Mouse (Mus musculus) cerebellum, postnatal 25 days (tissue): ENCODE results near the gene Col4a1.
A peak's percentile ranks its signal among the peaks of the same experiment; 100 is the strongest.

Experiments
- DNase-seq, 2 experiments: peaks; one replicate each; pipeline ENCODE4 v3.0.0; 2021; ENCODE audit warnings: mixed read lengths in 2 of 2

The Col4a1 gene

GRCm38 (mm10) chr8:11225577-11226434 is 86.8 kb downstream of the Col4a1 start:
- DNase-seq, result no peak

GRCm38 (mm10) chr8:11224178-11224577 is 88.4 kb downstream of the Col4a1 start:
- no peak for DNase-seq

- no peak for DNase-seq
Observed at GRCm38 (mm10) chr8:11221353-11221752, 91.3 kb downstream of the Col4a1 start.

GRCm38 (mm10) chr8:11219282-11219681 is 93.3 kb downstream of the Col4a1 start:
- DNase-seq, result no peak

- peak; percentile 27 to 69 for DNase-seq
Observed at GRCm38 (mm10) chr8:11215231-11215630, 97.4 kb downstream of the Col4a1 start.

GRCm38 (mm10) chr8:11206509-11206908 is 106.1 kb downstream of the Col4a1 start:
- no peak for DNase-seq

GRCm38 (mm10) chr8:11205532-11205931 is 107.1 kb downstream of the Col4a1 start:
- no peak for DNase-seq

GRCm38 (mm10) chr8:11203260-11204110 is 109.1 kb downstream of the Col4a1 start:
- no peak for DNase-seq

- DNase-seq, result peak; percentile 25 to 51
Observed at GRCm38 (mm10) chr8:11198650-11199049, 114.0 kb downstream of the Col4a1 start.

- DNase-seq, result no peak
Observed at GRCm38 (mm10) chr8:11197988-11198387, 114.6 kb downstream of the Col4a1 start.

GRCm38 (mm10) chr8:11197261-11197660 is 115.4 kb downstream of the Col4a1 start:
- no peak for DNase-seq

GRCm38 (mm10) chr8:11192719-11193324 is 119.8 kb downstream of the Col4a1 start:
- no peak for DNase-seq

- DNase-seq, result peak; percentile 81 to 86
Observed at GRCm38 (mm10) chr8:11187581-11188271, 124.9 kb downstream of the Col4a1 start.

GRCm38 (mm10) chr8:11186456-11186855 is 126.2 kb downstream of the Col4a1 start:
- peak in 1 of 2 experiments; percentile 40 for DNase-seq

GRCm38 (mm10) chr8:11185672-11186071 is 127.0 kb downstream of the Col4a1 start:
- DNase-seq, result no peak

- peak; percentile 67 to 72 for DNase-seq
Observed at GRCm38 (mm10) chr8:11183611-11184031, 129.0 kb downstream of the Col4a1 start.

- DNase-seq, result peak; percentile 26
Observed at GRCm38 (mm10) chr8:11182606-11183005, 130.0 kb downstream of the Col4a1 start.

- DNase-seq, result no peak
Observed at GRCm38 (mm10) chr8:11182148-11182484, 130.5 kb downstream of the Col4a1 start.

GRCm38 (mm10) chr8:11181420-11182147 is 131.0 kb downstream of the Col4a1 start:
- DNase-seq, result no peak

- DNase-seq, result no peak
Observed at GRCm38 (mm10) chr8:11179869-11180268, 132.8 kb downstream of the Col4a1 start.

GRCm38 (mm10) chr8:11176393-11176792 is 136.2 kb downstream of the Col4a1 start:
- DNase-seq, result no peak
